Mouse (Mus musculus): ENCODE data around the gene P2ry12. TPM values are rescaled to one million over a fixed set of nuclear protein-coding genes. Genes with fewer than 3 reads are reported as not detected.

The P2ry12 gene
- total and polyA plus RNA-seq, 3 experiments, result not detected

DNA sequence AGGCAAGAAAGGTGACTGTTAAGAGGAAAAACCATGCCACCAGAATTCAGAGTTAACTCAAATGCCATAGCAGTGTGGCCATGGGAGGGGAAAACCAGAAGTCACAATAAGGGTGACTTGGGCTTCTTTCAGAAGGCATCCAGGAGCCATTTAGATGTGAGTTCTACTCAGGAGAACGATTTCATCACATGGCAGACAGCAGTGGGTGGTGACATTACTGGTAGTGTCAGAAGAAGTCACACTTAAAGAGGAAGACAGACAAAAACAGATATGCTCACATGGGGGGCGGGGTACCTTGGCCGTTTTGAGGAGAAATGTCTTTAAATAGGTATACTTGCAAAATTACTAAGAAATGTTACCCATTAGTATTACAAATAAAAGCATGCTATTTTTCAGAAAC lies 1.3 kb upstream of the P2ry12 start:
- H3K27ac ChIP-seq (ENCODE audit: control insufficient read depth, low read depth, low read length), result no peak overlapping the region
- H3K36me3 ChIP-seq (ENCODE audit: control insufficient read depth in 1 of 2, insufficient read depth in 2 of 2, low read length in 2 of 2), result no peaks in the 10 kb centered on the region
- TF ChIP-seq E2F4 (IDR thresholded peaks at IDR 0.05; ENCODE audit: borderline replicate concordance, low read depth, low read length) (no peak), MAZ (IDR thresholded peaks at IDR 0.05; ENCODE audit: low read depth, low read length) (no peak), ZMIZ1 (IDR thresholded peaks at IDR 0.05; ENCODE audit: low read depth, low read length) (no peak), CTCF (IDR thresholded peaks at IDR 0.05 in 2 of 3, conservative IDR thresholded peaks at IDR 0.05 in 1 of 3; ENCODE audit: control insufficient read depth in 1 of 3, insufficient read depth in 1 of 3, low read depth in 2 of 3, low read length in 3 of 3, poor library complexity in 1 of 3, severe bottlenecking in 1 of 3) (no peak), MAX (IDR thresholded peaks at IDR 0.05; ENCODE audit: low read length) (no peak), CHD2 (IDR thresholded peaks at IDR 0.05; ENCODE audit: low read length) (no peak), MXI1 (IDR thresholded peaks at IDR 0.05; ENCODE audit: low read depth, low read length) (no peak), NRF1 (IDR thresholded peaks at IDR 0.05; ENCODE audit: insufficient read depth, low read depth, low read length, poor library complexity, severe bottlenecking) (no peak), MAFK (IDR thresholded peaks at IDR 0.05; ENCODE audit: borderline replicate concordance, low read depth, low read length) (no peak), TAL1 (IDR thresholded peaks at IDR 0.05; ENCODE audit: low read length) (no peak), MEF2A (IDR thresholded peaks at IDR 0.05; ENCODE audit: extremely low read depth, insufficient replicate concordance, low read depth, low read length, poor library complexity, severe bottlenecking) (no peak)
- no peaks in the 10 kb centered on the region for H3K9me3 ChIP-seq (replicated peaks; ENCODE audit: insufficient read depth, low read length)
- no peaks in the 10 kb centered on the region for H3K79me2 ChIP-seq (ENCODE audit: control insufficient read depth, insufficient read depth, low read length, poor library complexity)
- DNase-seq (ENCODE audit: low read depth, low spot score), result no peak
- H3K27me3 ChIP-seq (ENCODE audit: control insufficient read depth in 1 of 2, insufficient read depth in 2 of 2, low read length in 2 of 2), result peaks cover 0 to 2% of the 10 kb centered on the region in 2 experiments; a peak in 1 of 4 replicates
- H3K9ac ChIP-seq (ENCODE audit: control insufficient read depth, low read depth, low read length, poor library complexity, severe bottlenecking), result no peak overlapping the region
- no peaks in the 10 kb centered on the region for H3K4me1 ChIP-seq (ENCODE audit: control insufficient read depth in 1 of 2, insufficient read depth in 2 of 2, low read length in 2 of 2)
- no peak overlapping the region for H3K4me3 ChIP-seq (ENCODE audit: control insufficient read depth in 1 of 2, insufficient read depth in 1 of 2, low read depth in 2 of 2, low read length in 2 of 2)

DNA sequence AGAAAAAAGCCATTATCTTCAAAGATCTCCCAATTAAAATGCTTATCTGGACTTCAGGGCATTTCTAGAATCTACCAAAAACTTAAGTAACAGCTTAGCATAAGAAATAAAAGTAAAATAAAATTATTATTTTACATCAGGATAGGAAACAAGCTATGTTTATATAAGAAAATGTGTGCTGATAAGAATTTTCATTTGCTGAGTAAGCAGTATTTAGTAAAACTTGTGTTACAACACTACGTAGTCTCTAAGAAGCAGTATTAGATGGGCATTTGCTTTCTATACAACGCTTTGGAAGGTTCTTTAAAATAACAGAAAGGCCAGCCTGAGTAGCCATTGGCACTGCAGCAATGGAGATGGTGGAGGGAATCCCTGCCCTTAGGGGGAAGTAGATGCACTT lies 746 bp upstream of the P2ry12 start:
- no peak overlapping the region for H3K27ac ChIP-seq (ENCODE audit: control insufficient read depth, low read depth, low read length)
- no peaks in the 10 kb centered on the region for H3K79me2 ChIP-seq (ENCODE audit: control insufficient read depth, insufficient read depth, low read length, poor library complexity)
- H3K4me1 ChIP-seq (ENCODE audit: control insufficient read depth in 1 of 2, insufficient read depth in 2 of 2, low read length in 2 of 2), result no peaks in the 10 kb centered on the region
- H3K9me3 ChIP-seq (replicated peaks; ENCODE audit: insufficient read depth, low read length), result no peaks in the 10 kb centered on the region
- DNase-seq (ENCODE audit: low read depth, low spot score), result no peak
- no peaks in the 10 kb centered on the region for H3K36me3 ChIP-seq (ENCODE audit: control insufficient read depth in 1 of 2, insufficient read depth in 2 of 2, low read length in 2 of 2)
- no peak overlapping the region for H3K4me3 ChIP-seq (ENCODE audit: control insufficient read depth in 1 of 2, insufficient read depth in 1 of 2, low read depth in 2 of 2, low read length in 2 of 2)
- H3K9ac ChIP-seq (ENCODE audit: control insufficient read depth, low read depth, low read length, poor library complexity, severe bottlenecking), result no peak overlapping the region
- H3K27me3 ChIP-seq (ENCODE audit: control insufficient read depth in 1 of 2, insufficient read depth in 2 of 2, low read length in 2 of 2), result peaks cover 0 to 2% of the 10 kb centered on the region in 2 experiments; a peak in 1 of 4 replicates
- TF ChIP-seq BHLHE40 (IDR thresholded peaks at IDR 0.05; ENCODE audit: borderline replicate concordance, low read depth, low read length) (no peak), POLR2AphosphoS5 (IDR thresholded peaks at IDR 0.05; ENCODE audit: borderline replicate concordance, low read depth, low read length) (no peak)

- DNase-seq (ENCODE audit: low read depth, low spot score), result no peak
- H3K4me3 ChIP-seq (ENCODE audit: control insufficient read depth in 1 of 2, insufficient read depth in 1 of 2, low read depth in 2 of 2, low read length in 2 of 2), result no peak overlapping the region
- no peaks in the 10 kb centered on the region for H3K79me2 ChIP-seq (ENCODE audit: control insufficient read depth, insufficient read depth, low read length, poor library complexity)
- TF ChIP-seq MYC (IDR thresholded peaks at IDR 0.05; ENCODE audit: low read depth, low read length) (no peak), SIN3A (IDR thresholded peaks at IDR 0.05; ENCODE audit: low read length) (no peak), RAD21 (IDR thresholded peaks at IDR 0.05; ENCODE audit: low read depth, low read length) (no peak), UBTF (IDR thresholded peaks at IDR 0.05; ENCODE audit: borderline replicate concordance, insufficient read depth, low read depth, low read length) (no peak), E2F4 (IDR thresholded peaks at IDR 0.05; ENCODE audit: borderline replicate concordance, low read depth, low read length) (no peak), KAT2A (conservative IDR thresholded peaks at IDR 0.05; ENCODE audit: low read depth, low read length) (no peak)
- H3K9me3 ChIP-seq (replicated peaks; ENCODE audit: insufficient read depth, low read length), result no peaks in the 10 kb centered on the region
- H3K36me3 ChIP-seq (ENCODE audit: control insufficient read depth in 1 of 2, insufficient read depth in 2 of 2, low read length in 2 of 2), result no peaks in the 10 kb centered on the region
- H3K9ac ChIP-seq (ENCODE audit: control insufficient read depth, low read depth, low read length, poor library complexity, severe bottlenecking), result no peak overlapping the region
- H3K27me3 ChIP-seq (ENCODE audit: control insufficient read depth in 1 of 2, insufficient read depth in 2 of 2, low read length in 2 of 2), result no peaks in the 10 kb centered on the region
- no peak overlapping the region for H3K27ac ChIP-seq (ENCODE audit: control insufficient read depth, low read depth, low read length)
- no peaks in the 10 kb centered on the region for H3K4me1 ChIP-seq (ENCODE audit: control insufficient read depth in 1 of 2, insufficient read depth in 2 of 2, low read length in 2 of 2)
Measured at GRCm38 (mm10) chr3:59261709-59262472, 780 bp downstream of the P2ry12 start.
